Mouse (Mus musculus): ENCODE results near the gene Mtcp1. TPM values are rescaled to one million over a fixed set of nuclear protein-coding genes. Genes with fewer than 3 reads are reported as not detected.

The Mtcp1 gene
- total RNA-seq (2021) = 1 to 10 TPM; 6.0 to 8.1 TPM

DNA sequence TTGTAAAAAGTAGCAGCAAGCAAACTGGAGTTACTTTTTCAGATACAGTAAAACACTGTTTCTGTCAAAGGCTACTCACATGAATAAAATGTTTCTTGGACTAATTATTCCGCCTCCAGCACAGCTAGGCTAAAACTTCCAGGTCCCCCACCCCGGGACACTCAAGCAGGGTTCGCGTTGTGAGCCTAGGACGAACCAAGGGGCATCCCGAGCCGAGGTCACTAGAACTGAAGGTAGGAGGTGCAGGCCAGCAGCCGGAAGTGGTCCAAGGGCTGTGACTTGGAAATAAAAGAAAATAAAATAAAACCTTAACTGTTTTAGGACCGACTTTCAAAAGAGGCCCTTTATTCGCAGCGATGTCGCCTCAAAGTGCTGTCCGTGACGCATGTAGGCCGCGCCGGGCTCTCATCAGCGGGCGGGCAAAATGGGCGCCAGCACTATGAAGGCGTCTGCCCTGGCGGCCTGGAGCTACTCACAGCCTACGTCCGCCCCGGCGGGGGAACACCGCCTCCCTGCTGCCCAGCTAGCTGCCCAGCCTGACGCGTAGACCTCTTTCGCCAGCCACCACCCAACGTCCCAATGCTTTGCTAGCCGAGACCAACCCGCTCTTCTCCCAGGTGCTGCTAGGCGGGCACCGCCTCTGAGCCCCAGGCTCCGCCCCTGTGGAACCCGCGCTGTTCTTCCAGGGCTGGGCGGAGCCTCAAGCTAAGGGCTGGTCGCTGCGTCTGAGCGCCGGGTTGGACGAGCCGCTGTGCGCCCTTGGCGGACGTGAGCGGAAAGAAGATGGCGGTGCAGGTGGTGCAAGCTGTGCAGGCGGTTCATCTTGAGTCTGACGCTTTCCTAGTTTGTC lies at the start of gene Mtcp1, which contains the start of the genes Cmc4 and Brcc3:
Gene Mtcp1, minus strand, starts transcription at position 653 of the 850 bp plus-strand sequence.
Gene Cmc4, minus strand, starts transcription at position 649 of the 850 bp plus-strand sequence.
Gene Brcc3, plus strand, starts transcription at position 693 of the 850 bp plus-strand sequence.
- peak; percentile 88 for DNase-seq

GRCm38 (mm10) chrX:75454597-75454996 lies 38.2 kb upstream of the Mtcp1 start:
- no peak for DNase-seq

DNA sequence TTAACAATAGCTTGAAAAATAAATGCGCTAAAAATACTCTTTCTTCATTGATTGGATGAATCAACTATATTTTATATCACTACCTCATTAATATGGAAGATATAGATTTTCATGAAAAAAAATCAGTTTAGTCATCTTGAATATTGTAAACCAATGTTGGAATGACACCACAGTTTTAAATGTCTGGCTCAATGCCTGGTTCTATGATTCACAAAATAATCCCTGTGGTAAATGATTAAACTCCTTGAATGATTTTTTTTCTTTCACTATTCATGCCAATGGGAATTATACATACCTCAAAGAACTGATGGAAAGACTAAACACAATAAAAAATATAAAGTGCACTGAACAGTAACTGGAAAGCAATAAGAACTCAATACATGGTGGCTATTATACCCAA lies 6.7 kb downstream of the Mtcp1 start:
- no peak for DNase-seq

DNA sequence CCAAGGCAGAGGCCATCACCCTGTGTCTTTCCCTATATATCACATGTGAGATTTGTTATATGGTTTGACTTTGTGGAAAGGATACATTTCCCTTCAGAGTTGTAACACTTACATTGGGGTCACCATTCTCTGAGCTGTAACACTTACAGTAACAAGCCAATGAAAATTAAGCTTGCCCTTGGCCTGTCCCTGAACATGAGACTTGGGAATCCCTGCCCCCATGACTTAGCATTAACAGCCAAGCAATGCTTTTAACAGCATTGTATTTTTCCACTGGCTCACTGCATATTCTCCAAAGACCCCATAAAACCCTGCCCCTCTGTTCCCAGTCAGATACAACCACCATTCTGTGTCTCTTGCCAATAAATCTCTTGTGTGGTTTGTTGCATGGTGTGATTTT lies 13.0 kb downstream of the Mtcp1 start:
- no peak for DNase-seq

DNA sequence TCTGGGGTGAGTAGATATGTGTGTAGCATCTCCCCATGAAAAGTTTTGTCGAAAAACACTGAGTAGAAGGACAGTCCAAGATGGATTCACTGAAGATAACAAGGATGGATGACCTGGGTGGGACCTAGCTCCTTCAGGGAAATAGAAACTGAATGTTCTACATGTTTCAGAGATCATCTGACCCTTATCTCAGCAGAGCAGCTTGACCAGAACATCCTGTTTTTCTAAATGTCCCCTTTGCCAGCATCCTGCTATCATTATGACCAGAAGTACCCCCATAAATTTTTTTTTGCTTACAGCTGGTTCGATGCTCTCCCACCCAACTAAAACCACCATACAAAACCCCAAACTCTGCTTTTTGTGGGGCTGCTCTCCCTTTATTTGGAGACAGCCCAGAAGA lies 13.7 kb downstream of the Mtcp1 start:
- no peak for DNase-seq

DNA sequence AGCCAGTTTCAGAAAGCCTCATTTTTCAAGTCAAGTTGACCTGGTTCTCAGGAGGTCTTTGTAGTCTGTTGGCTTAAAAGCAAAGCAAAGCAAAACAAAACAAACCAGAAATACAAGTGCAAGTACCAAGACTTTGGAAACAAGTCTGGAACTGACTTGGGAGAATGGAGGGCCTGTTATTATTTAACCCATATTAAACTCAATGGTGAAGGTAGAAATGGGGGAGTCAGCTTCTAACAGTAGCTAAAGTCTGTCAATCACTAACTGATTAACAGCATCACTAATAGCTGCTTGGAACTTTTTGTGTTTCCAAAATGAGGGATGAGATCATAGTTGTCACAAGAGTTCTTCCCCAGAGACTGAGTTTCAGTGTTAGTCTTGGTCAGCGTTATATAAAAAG lies 16.9 kb downstream of the Mtcp1 start:
- DNase-seq = no peak

DNA sequence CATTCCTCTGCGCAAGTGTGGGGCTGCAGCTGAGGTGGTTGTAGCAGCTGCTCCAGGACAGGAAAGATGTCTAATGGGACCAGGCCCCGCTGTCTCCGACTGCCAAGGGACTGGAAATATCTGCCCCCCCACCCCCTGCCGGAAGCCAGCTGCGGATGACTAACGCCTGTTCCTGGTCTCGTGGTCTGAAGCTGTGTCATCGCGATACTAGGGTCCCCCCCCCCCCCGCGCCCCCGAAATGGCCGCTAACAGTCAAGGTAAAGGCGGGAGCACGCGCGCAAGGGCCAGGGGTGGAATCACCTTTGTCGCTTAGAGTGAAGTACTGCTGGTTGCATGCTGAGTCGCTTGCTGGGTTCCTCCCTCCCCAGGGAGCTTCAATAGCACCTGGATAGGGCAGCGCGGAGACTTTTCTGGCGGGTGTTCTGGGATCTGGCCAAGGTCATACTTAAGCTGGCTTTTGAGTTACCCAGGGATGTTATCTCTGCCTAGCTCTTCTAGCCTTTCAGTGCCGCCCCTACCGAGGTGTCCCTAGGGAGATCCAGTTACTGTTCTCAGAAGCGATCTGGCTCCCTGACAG lies 34.1 kb downstream of the Mtcp1 start, which contains the start of the genes Fundc2 and F8:
Gene Fundc2, plus strand, starts transcription at position 205 of the 577 bp plus-strand sequence.
Gene F8, minus strand, starts transcription at position 421 of the 577 bp plus-strand sequence.
- peak; percentile 64 for DNase-seq

GRCm38 (mm10) chrX:75381699-75382098 lies 34.7 kb downstream of the Mtcp1 start:
- DNase-seq = no peak

DNA sequence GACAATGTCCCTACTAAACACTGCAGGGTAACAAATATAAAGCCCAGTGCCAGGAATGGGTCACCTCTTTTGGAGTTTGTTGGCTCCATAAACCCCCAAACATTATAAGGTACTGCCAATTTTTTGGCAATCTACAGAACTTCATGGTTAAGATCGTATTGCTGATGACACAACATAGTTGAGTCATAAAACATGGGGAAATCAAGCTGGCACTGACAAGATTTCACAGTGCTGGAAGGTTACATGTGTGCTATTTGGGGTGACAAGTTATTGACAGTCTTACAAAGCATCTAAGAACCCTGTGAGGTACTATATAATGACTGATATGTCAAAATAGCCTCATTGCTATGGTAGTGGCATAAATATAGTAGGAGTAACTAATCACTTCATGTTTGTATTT lies 35.2 kb downstream of the Mtcp1 start:
- no peak for DNase-seq

- no peak for DNase-seq
These were observed 39.6 kb downstream of the Mtcp1 start for GRCm38 (mm10) chrX:75376815-75377214.

- no peak for DNase-seq
These were observed 43.5 kb downstream of the Mtcp1 start for GRCm38 (mm10) chrX:75372666-75373425.

DNA sequence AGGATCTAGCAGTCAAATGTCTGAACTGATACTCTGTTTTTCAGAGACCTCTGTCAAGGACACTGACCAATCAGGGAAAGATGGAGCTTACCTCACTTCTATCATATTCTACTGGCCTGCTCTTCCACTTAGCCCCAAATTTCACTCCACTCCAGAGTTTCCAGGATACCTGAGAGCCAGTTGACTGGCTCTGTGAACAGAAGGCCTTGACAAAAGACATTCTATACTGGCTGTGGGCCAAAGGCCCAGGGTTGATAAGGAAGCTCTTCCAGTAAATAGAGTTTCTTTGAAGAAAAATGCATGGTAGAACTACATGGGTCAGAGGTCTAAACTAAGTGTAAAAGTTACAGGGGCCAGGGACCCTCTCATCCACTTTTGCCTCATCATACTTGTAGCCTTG lies 46.2 kb downstream of the Mtcp1 start:
- DNase-seq = peak; percentile 11

Other genes with a start within 250 kb of the Mtcp1 start
- 100 to 1,000 TPM; 119 to 139 TPM for gene Fundc2, start 34.2 kb downstream of the Mtcp1 start, total RNA-seq (2021)
- gene F8, start 34.0 kb downstream of the Mtcp1 start, total RNA-seq (2021) = 1 to 10 TPM; 1.9 to 2.9 TPM
- 10 to 100 TPM in 1 of 2 experiments, 1 to 10 TPM in 1; 9.9 to 12.5 TPM for gene Cmc4, start within 50 bp of the Mtcp1 start, total RNA-seq (2021)
- 10 to 100 TPM; 25.9 to 28.8 TPM for gene Brcc3, start within 50 bp of the Mtcp1 start, total RNA-seq (2021)
- gene Vbp1, start 97.7 kb upstream of the Mtcp1 start, total RNA-seq (2021) = 10 to 100 TPM; 68.8 to 72.5 TPM
- gene Rab39b, start 161.6 kb upstream of the Mtcp1 start, total RNA-seq (2021) = under 1 TPM; 0.09 to 0.14 TPM

Measured in heart, postnatal 4 days (tissue).